Mouse (Mus musculus): Measurements from ENCODE around the gene Golga2. TPM values are rescaled to one million over a fixed set of nuclear protein-coding genes. Genes with fewer than 3 reads are reported as not detected.

The Golga2 gene
- polyA plus RNA-seq, 2 experiments = 7.6 to 13.0 TPM

- WGBS (ENCODE audit: insufficient replicate concordance) = 2% methylated on average over 52 of the region's 52 CpGs
- peaks cover 2 to 5% of the 10 kb centered on the region in 2 experiments; a peak in 2 of 4 replicates for H3K4me1 ChIP-seq (replicated peaks; ENCODE audit: control insufficient read depth in 2 of 2, insufficient read depth in 2 of 2, low read length in 1 of 2)
- DNase-seq (ENCODE audit: low read depth in 3 of 3, low spot score in 3 of 3) = no peak
- H3K9me3 ChIP-seq (ENCODE audit: control insufficient read depth, low read length) = no peaks in the 10 kb centered on the region
- no peaks in the 10 kb centered on the region for H3K36me3 ChIP-seq (replicated peaks; ENCODE audit: control insufficient read depth, insufficient read depth, low read depth)
- H3K27me3 ChIP-seq (ENCODE audit: control insufficient read depth, insufficient read depth, low read length) = peaks cover 22% of the 10 kb centered on the region
- H3K9ac ChIP-seq (replicated peaks) = no peak within 1 kb of the TSS
- TF ChIP-seq EP300 (IDR thresholded peaks at IDR 0.05; ENCODE audit: low read depth) = no peak
- no peak for TF ChIP-seq CTCF (IDR thresholded peaks at IDR 0.05; ENCODE audit: low read depth)
- H3K4me2 ChIP-seq (ENCODE audit: low read depth) = peak within 1 kb of the TSS; percentile 65
- no peak for ATAC-seq (ENCODE audit: insufficient read depth)
- peak within 1 kb of the TSS; percentile 20 to 50 for H3K4me3 ChIP-seq (ENCODE audit: insufficient read depth in 1 of 2, low read depth in 2 of 2, low read length in 2 of 2)
- H3K27ac ChIP-seq = no peak within 1 kb of the TSS
Observed at GRCm38 (mm10) chr2:32352151-32353006, 65.2 kb downstream of the Golga2 start, which contains the start of gene Ciz1. TSS of gene Ciz1 (plus strand) at chr2:32352327.

- H3K4me3 ChIP-seq (ENCODE audit: insufficient read depth in 1 of 2, low read depth in 2 of 2, low read length in 2 of 2) = peak within 1 kb of the TSS; percentile 20 to 50
- H3K4me2 ChIP-seq (ENCODE audit: low read depth) = peak within 1 kb of the TSS; percentile 65
- under 1% methylated on average over 63 of the region's 63 CpGs for WGBS (ENCODE audit: insufficient replicate concordance)
- H3K4me1 ChIP-seq (replicated peaks; ENCODE audit: control insufficient read depth in 2 of 2, insufficient read depth in 2 of 2, low read length in 1 of 2) = peaks cover 2 to 5% of the 10 kb centered on the region in 2 experiments; a peak in 2 of 4 replicates
- DNase-seq (ENCODE audit: low read depth in 3 of 3, low spot score in 3 of 3) (peak; percentile 59 to 61 (median 61)), ATAC-seq (ENCODE audit: insufficient read depth) (peak; percentile 65; the same call in 1 of the 2 replicates)
- H3K36me3 ChIP-seq (replicated peaks; ENCODE audit: control insufficient read depth, insufficient read depth, low read depth) = no peaks in the 10 kb centered on the region
- no peak within 1 kb of the TSS for H3K9ac ChIP-seq (replicated peaks)
- TF ChIP-seq CTCF (IDR thresholded peaks at IDR 0.05; ENCODE audit: low read depth) (peak; percentile 92), EP300 (IDR thresholded peaks at IDR 0.05; ENCODE audit: low read depth) (no peak)
- no peaks in the 10 kb centered on the region for H3K9me3 ChIP-seq (ENCODE audit: control insufficient read depth, low read length)
- H3K27me3 ChIP-seq (ENCODE audit: control insufficient read depth, insufficient read depth, low read length) = peaks cover 22% of the 10 kb centered on the region
- H3K27ac ChIP-seq = no peak within 1 kb of the TSS
Observed at GRCm38 (mm10) chr2:32353007-32353542, 65.9 kb downstream of the Golga2 start, which contains the start of gene Dnm1. TSS of gene Dnm1 (minus strand) at chr2:32353338.

GRCm38 (mm10) chr2:32353836-32354235, 66.7 kb downstream of the Golga2 start:
- no peak for DNase-seq (ENCODE audit: low read depth in 3 of 3, low spot score in 3 of 3)
- no peaks in the 10 kb centered on the region for H3K36me3 ChIP-seq (replicated peaks; ENCODE audit: control insufficient read depth, insufficient read depth, low read depth)
- peaks cover 22% of the 10 kb centered on the region for H3K27me3 ChIP-seq (ENCODE audit: control insufficient read depth, insufficient read depth, low read length)
- no peak for TF ChIP-seq CTCF (IDR thresholded peaks at IDR 0.05; ENCODE audit: low read depth)
- H3K4me1 ChIP-seq (replicated peaks; ENCODE audit: control insufficient read depth in 2 of 2, insufficient read depth in 2 of 2, low read length in 1 of 2) = peaks cover 2 to 5% of the 10 kb centered on the region in 2 experiments; a peak in 2 of 4 replicates
- WGBS (ENCODE audit: insufficient replicate concordance) = 47% methylated on average over 6 of the region's 6 CpGs
- no peaks in the 10 kb centered on the region for H3K9me3 ChIP-seq (ENCODE audit: control insufficient read depth, low read length)
- peak overlapping the region; percentile 65 for H3K4me2 ChIP-seq (ENCODE audit: low read depth)
- H3K27ac ChIP-seq = no peak overlapping the region
- ATAC-seq (ENCODE audit: insufficient read depth) = no peak
- H3K9ac ChIP-seq (replicated peaks) = no peak overlapping the region
- no peak overlapping the region for H3K4me3 ChIP-seq (ENCODE audit: insufficient read depth in 1 of 2, low read depth in 2 of 2, low read length in 2 of 2)

- DNase-seq (ENCODE audit: low read depth in 3 of 3, low spot score in 3 of 3) (no peak), ATAC-seq (ENCODE audit: insufficient read depth) (no peak)
- H3K9me3 ChIP-seq (ENCODE audit: control insufficient read depth, low read length) = no peaks in the 10 kb centered on the region
- peaks cover 2 to 5% of the 10 kb centered on the region in 2 experiments; a peak in 2 of 4 replicates for H3K4me1 ChIP-seq (replicated peaks; ENCODE audit: control insufficient read depth in 2 of 2, insufficient read depth in 2 of 2, low read length in 1 of 2)
- H3K27me3 ChIP-seq (ENCODE audit: control insufficient read depth, insufficient read depth, low read length) = peaks cover 22% of the 10 kb centered on the region
- TF ChIP-seq CTCF (IDR thresholded peaks at IDR 0.05; ENCODE audit: low read depth) (no peak), EP300 (IDR thresholded peaks at IDR 0.05; ENCODE audit: low read depth) (no peak)
- H3K27ac ChIP-seq = no peak overlapping the region
- WGBS (ENCODE audit: insufficient replicate concordance) = 69% methylated on average over 3 of the region's 3 CpGs
- no peak overlapping the region for H3K9ac ChIP-seq (replicated peaks)
- H3K4me3 ChIP-seq (ENCODE audit: insufficient read depth in 1 of 2, low read depth in 2 of 2, low read length in 2 of 2) = no peak overlapping the region
- H3K36me3 ChIP-seq (replicated peaks; ENCODE audit: control insufficient read depth, insufficient read depth, low read depth) = no peaks in the 10 kb centered on the region
- no peak overlapping the region for H3K4me2 ChIP-seq (ENCODE audit: low read depth)
Observed at GRCm38 (mm10) chr2:32354336-32354895, 67.2 kb downstream of the Golga2 start.

GRCm38 (mm10) chr2:32356216-32356615, 69.0 kb downstream of the Golga2 start:
- DNase-seq (ENCODE audit: low read depth in 3 of 3, low spot score in 3 of 3) (no peak), ATAC-seq (ENCODE audit: insufficient read depth) (no peak)
- Histone ChIP-seq H3K9ac (replicated peaks) (no peak overlapping the region), H3K4me2 (ENCODE audit: low read depth) (no peak overlapping the region), H3K36me3 (replicated peaks; ENCODE audit: control insufficient read depth, insufficient read depth, low read depth) (no peaks in the 10 kb centered on the region), H3K27me3 (ENCODE audit: control insufficient read depth, insufficient read depth, low read length) (peaks cover 18% of the 10 kb centered on the region), H3K4me1 (replicated peaks; ENCODE audit: control insufficient read depth in 2 of 2, insufficient read depth in 2 of 2, low read length in 1 of 2) (peaks cover 2 to 6% of the 10 kb centered on the region in 2 experiments; a peak in 2 of 4 replicates), H3K4me3 (ENCODE audit: insufficient read depth in 1 of 2, low read depth in 2 of 2, low read length in 2 of 2) (no peak overlapping the region), H3K27ac (no peak overlapping the region), H3K9me3 (ENCODE audit: control insufficient read depth, low read length) (no peaks in the 10 kb centered on the region)
- TF ChIP-seq CTCF (IDR thresholded peaks at IDR 0.05; ENCODE audit: low read depth) (no peak), EP300 (IDR thresholded peaks at IDR 0.05; ENCODE audit: low read depth) (no peak)
- WGBS (ENCODE audit: insufficient replicate concordance) = 69% methylated on average over 10 of the region's 10 CpGs

Small RNA genes within 50 kb of the gene (microRNA-seq; reads per million reads assigned to microRNA genes)
- gene Gm23363 = not detected
- gene Mir199b = 60.0 reads per million, percentile 42 among the genes with 10 or more reads in this experiment

Other genes with a start within 250 kb of the Golga2 start
- gene Fam78a, start 202.5 kb upstream of the Golga2 start, polyA plus RNA-seq (2012; rRNA removed) = 7.8 and 8.9 TPM in 2 replicates
- gene Fam78a, start 202.5 kb upstream of the Golga2 start, polyA plus RNA-seq (2014; fragmentation: Nextera tagmentation; extraction: Ambion mirVana) = 9.8 and 12.5 TPM in 2 replicates
- 1.4 TPM in 2 replicates for gene Plpp7, start 191.9 kb upstream of the Golga2 start, polyA plus RNA-seq (2012; rRNA removed)
- gene Plpp7, start 191.9 kb upstream of the Golga2 start, polyA plus RNA-seq (2014; fragmentation: Nextera tagmentation; extraction: Ambion mirVana) = 1.1 and 1.4 TPM in 2 replicates
- 6.7 and 7.6 TPM in 2 replicates for gene Prrc2b, start 136.3 kb upstream of the Golga2 start, polyA plus RNA-seq (2012; rRNA removed)
- 6.2 and 10.6 TPM in 2 replicates for gene Prrc2b, start 136.3 kb upstream of the Golga2 start, polyA plus RNA-seq (2014; fragmentation: Nextera tagmentation; extraction: Ambion mirVana)
- 9.6 and 10.1 TPM in 2 replicates for gene Pomt1, start 50.8 kb upstream of the Golga2 start, polyA plus RNA-seq (2012; rRNA removed)
- gene Pomt1, start 50.8 kb upstream of the Golga2 start, polyA plus RNA-seq (2014; fragmentation: Nextera tagmentation; extraction: Ambion mirVana) = 10.1 and 12.1 TPM in 2 replicates
- 17.7 and 19.8 TPM in 2 replicates for gene Uck1, start 27.2 kb upstream of the Golga2 start, polyA plus RNA-seq (2012; rRNA removed)
- 21.5 and 21.8 TPM in 2 replicates for gene Uck1, start 27.2 kb upstream of the Golga2 start, polyA plus RNA-seq (2014; fragmentation: Nextera tagmentation; extraction: Ambion mirVana)
- gene Swi5, start 691 bp downstream of the Golga2 start, polyA plus RNA-seq (2012; rRNA removed) = 108 and 130 TPM in 2 replicates
- 100.0 and 105 TPM in 2 replicates for gene Swi5, start 691 bp downstream of the Golga2 start, polyA plus RNA-seq (2014; fragmentation: Nextera tagmentation; extraction: Ambion mirVana)
- 40.3 and 43.3 TPM in 2 replicates for gene Ciz1, start 64.9 kb downstream of the Golga2 start, polyA plus RNA-seq (2012; rRNA removed)
- gene Ciz1, start 64.9 kb downstream of the Golga2 start, polyA plus RNA-seq (2014; fragmentation: Nextera tagmentation; extraction: Ambion mirVana) = 13.1 and 13.9 TPM in 2 replicates
- 2.9 and 4.0 TPM in 2 replicates for gene Dnm1, start 66.0 kb downstream of the Golga2 start, polyA plus RNA-seq (2012; rRNA removed)
- 0.43 and 0.56 TPM in 2 replicates for gene Dnm1, start 66.0 kb downstream of the Golga2 start, polyA plus RNA-seq (2014; fragmentation: Nextera tagmentation; extraction: Ambion mirVana)
- gene 1110008P14Rik, start 94.6 kb downstream of the Golga2 start, polyA plus RNA-seq (2012; rRNA removed) = 32.6 and 39.6 TPM in 2 replicates
- gene 1110008P14Rik, start 94.6 kb downstream of the Golga2 start, polyA plus RNA-seq (2014; fragmentation: Nextera tagmentation; extraction: Ambion mirVana) = 38.7 and 40.8 TPM in 2 replicates
- gene Lcn2, start 100.9 kb downstream of the Golga2 start, polyA plus RNA-seq (2012; rRNA removed) = 29.8 and 30.2 TPM in 2 replicates
- gene Lcn2, start 100.9 kb downstream of the Golga2 start, polyA plus RNA-seq (2014; fragmentation: Nextera tagmentation; extraction: Ambion mirVana) = 41.1 and 65.1 TPM in 2 replicates
- 7.9 and 11.6 TPM in 2 replicates for gene Ptges2, start 108.5 kb downstream of the Golga2 start, polyA plus RNA-seq (2012; rRNA removed)
- gene Ptges2, start 108.5 kb downstream of the Golga2 start, polyA plus RNA-seq (2014; fragmentation: Nextera tagmentation; extraction: Ambion mirVana) = 11.4 and 14.0 TPM in 2 replicates
- 1.3 and 1.4 TPM in 2 replicates for gene Naif1, start 163.1 kb downstream of the Golga2 start, polyA plus RNA-seq (2012; rRNA removed)
- gene Naif1, start 163.1 kb downstream of the Golga2 start, polyA plus RNA-seq (2014; fragmentation: Nextera tagmentation; extraction: Ambion mirVana) = 1.6 and 2.0 TPM in 2 replicates
- 5.4 and 6.0 TPM in 2 replicates for gene Slc25a25, start 164.1 kb downstream of the Golga2 start, polyA plus RNA-seq (2012; rRNA removed)
- gene Slc25a25, start 164.1 kb downstream of the Golga2 start, polyA plus RNA-seq (2014; fragmentation: Nextera tagmentation; extraction: Ambion mirVana) = 5.5 and 7.0 TPM in 2 replicates
- 0.88 and 1.0 TPM in 2 replicates for gene Fam102a, start 247.9 kb downstream of the Golga2 start, polyA plus RNA-seq (2012; rRNA removed)
- gene Fam102a, start 247.9 kb downstream of the Golga2 start, polyA plus RNA-seq (2014; fragmentation: Nextera tagmentation; extraction: Ambion mirVana) = 0.91 and 1.1 TPM in 2 replicates

Measured in liver, embryonic 14.5 days (tissue).